Mouse (Mus musculus): Measurements from ENCODE around the gene Rhof. TPM values are rescaled to one million over a fixed set of nuclear protein-coding genes. Genes with fewer than 3 reads are reported as not detected.

Gene Rhof
- polyA plus RNA-seq, 1 experiment from 2014 or later, result 4.9 TPM

- Histone ChIP-seq H3K4me2 (no peak overlapping the region), H3K4me3 (no peak overlapping the region), H3K9ac (no peak overlapping the region), H3K27me3 (no peaks in the 10 kb centered on the region), H3K27ac (no peak overlapping the region), H3K36me3 (peaks cover 14% of the 10 kb centered on the region; the same call in 1 of the 2 replicates), H3K4me1 (no peaks in the 10 kb centered on the region), H3K9me3 (no peaks in the 10 kb centered on the region)
- WGBS, result 69% methylated on average over 8 of the region's 8 CpGs
- no peak for ATAC-seq (ENCODE audit: insufficient number of reproducible peaks, low FRiP score, low TSS enrichment, low read depth)
Measured at GRCm38 (mm10) chr5:123116080-123116479, 16.4 kb downstream of the Rhof start.

DNA sequence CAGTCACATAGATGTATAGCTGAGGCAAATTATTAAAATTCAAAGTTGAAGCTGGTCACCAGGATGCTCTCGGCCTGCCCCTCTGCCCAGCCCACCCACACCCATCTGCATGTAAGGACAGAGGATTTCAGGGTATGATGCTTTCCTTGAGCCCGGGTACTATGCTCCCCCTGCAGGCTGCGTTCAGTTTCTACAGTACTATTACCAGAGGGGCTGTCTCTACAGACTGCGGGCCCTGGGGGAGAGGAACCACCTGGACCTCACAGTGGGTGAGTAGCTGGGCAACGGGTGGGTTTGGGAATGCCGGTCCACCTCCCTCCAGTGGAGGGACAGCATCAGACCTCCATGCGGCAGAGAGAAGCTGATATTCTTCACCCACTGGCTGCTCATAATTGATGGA lies 17.6 kb downstream of the Rhof start:
- H3K4me3 ChIP-seq, result no peak overlapping the region
- H3K9me3 ChIP-seq, result no peaks in the 10 kb centered on the region
- peaks cover 14% of the 10 kb centered on the region; the same call in 1 of the 2 replicates for H3K36me3 ChIP-seq
- 37% methylated on average over 7 of the region's 7 CpGs for WGBS
- no peak for ATAC-seq (ENCODE audit: insufficient number of reproducible peaks, low FRiP score, low TSS enrichment, low read depth)
- H3K4me2 ChIP-seq, result no peak overlapping the region
- H3K4me1 ChIP-seq, result peaks cover 9% of the 10 kb centered on the region
- no peak overlapping the region for H3K27ac ChIP-seq
- H3K9ac ChIP-seq, result no peak overlapping the region
- H3K27me3 ChIP-seq, result no peaks in the 10 kb centered on the region

DNA sequence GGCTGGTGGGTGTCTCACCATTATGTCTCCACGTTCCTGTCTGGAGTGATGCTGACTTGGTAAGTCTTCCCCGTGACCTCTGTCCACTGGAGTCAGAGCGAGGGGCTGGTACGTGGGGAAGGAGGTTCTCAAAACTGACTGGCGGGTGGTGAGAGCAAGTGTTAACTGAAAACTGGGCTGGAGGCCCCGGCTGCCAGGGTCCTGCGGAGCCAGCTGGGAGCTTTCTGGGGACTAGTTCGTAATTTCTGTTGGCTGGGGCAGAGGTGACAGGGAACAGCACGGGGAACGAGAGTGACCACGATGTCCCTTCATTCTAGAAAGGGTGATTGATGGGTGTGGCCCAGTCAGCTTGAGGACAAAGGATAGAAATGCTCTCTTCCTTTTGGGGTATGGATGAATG lies 18.4 kb downstream of the Rhof start:
- Histone ChIP-seq H3K4me3 (no peak overlapping the region), H3K27me3 (no peaks in the 10 kb centered on the region), H3K4me2 (no peak overlapping the region), H3K9ac (no peak overlapping the region), H3K4me1 (peaks cover 15% of the 10 kb centered on the region), H3K36me3 (peaks cover 14% of the 10 kb centered on the region; the same call in 1 of the 2 replicates), H3K9me3 (no peaks in the 10 kb centered on the region), H3K27ac (no peak overlapping the region)
- ATAC-seq (ENCODE audit: insufficient number of reproducible peaks, low FRiP score, low TSS enrichment, low read depth), result no peak
- 64% methylated on average over 11 of the region's 11 CpGs for WGBS

- ATAC-seq (ENCODE audit: insufficient number of reproducible peaks, low FRiP score, low TSS enrichment, low read depth), result no peak
- Histone ChIP-seq H3K4me1 (peaks cover 17% of the 10 kb centered on the region), H3K27ac (0 out of 2 replicates have a peak overlapping the region, but pooled peaks have one; percentile 33), H3K4me3 (no peak overlapping the region), H3K9me3 (no peaks in the 10 kb centered on the region), H3K27me3 (no peaks in the 10 kb centered on the region), H3K36me3 (peaks cover 4% of the 10 kb centered on the region; the same call in 1 of the 2 replicates), H3K9ac (no peak overlapping the region), H3K4me2 (no peak overlapping the region)
- 25% methylated on average over 13 of the region's 13 CpGs for WGBS
Measured at GRCm38 (mm10) chr5:123110296-123110721, 22.2 kb downstream of the Rhof start.

- H3K9ac ChIP-seq, result no peak overlapping the region
- H3K9me3 ChIP-seq, result no peaks in the 10 kb centered on the region
- H3K4me3 ChIP-seq, result no peak overlapping the region
- H3K27me3 ChIP-seq, result no peaks in the 10 kb centered on the region
- H3K4me2 ChIP-seq, result peak overlapping the region; percentile 13; the same call in 1 of the 2 replicates
- peaks cover 17% of the 10 kb centered on the region for H3K4me1 ChIP-seq
- H3K27ac ChIP-seq, result peak overlapping the region; percentile 33; the same call in 1 of the 2 replicates
- H3K36me3 ChIP-seq, result peaks cover 2% of the 10 kb centered on the region; the same call in 1 of the 2 replicates
- 35% methylated on average over 13 of the region's 13 CpGs for WGBS
- no peak for ATAC-seq (ENCODE audit: insufficient number of reproducible peaks, low FRiP score, low TSS enrichment, low read depth)
Measured at GRCm38 (mm10) chr5:123109452-123110203, 22.9 kb downstream of the Rhof start.

- Histone ChIP-seq H3K9ac (no peak overlapping the region), H3K27ac (no peak overlapping the region), H3K27me3 (no peaks in the 10 kb centered on the region), H3K9me3 (no peaks in the 10 kb centered on the region), H3K36me3 (peaks cover 16% of the 10 kb centered on the region), H3K4me1 (peaks cover 12% of the 10 kb centered on the region), H3K4me2 (no peak overlapping the region), H3K4me3 (no peak overlapping the region)
- WGBS, result 82% methylated on average over 6 of the region's 6 CpGs
- ATAC-seq (ENCODE audit: insufficient number of reproducible peaks, low FRiP score, low TSS enrichment, low read depth), result no peak
Measured at GRCm38 (mm10) chr5:123104769-123105168, 27.7 kb downstream of the Rhof start.

GRCm38 (mm10) chr5:123103556-123103955 lies 28.9 kb downstream of the Rhof start:
- no peak overlapping the region for H3K27ac ChIP-seq
- peaks cover 5% of the 10 kb centered on the region; the same call in 1 of the 2 replicates for H3K4me1 ChIP-seq
- H3K27me3 ChIP-seq, result no peaks in the 10 kb centered on the region
- ATAC-seq (ENCODE audit: insufficient number of reproducible peaks, low FRiP score, low TSS enrichment, low read depth), result no peak
- no peaks in the 10 kb centered on the region for H3K9me3 ChIP-seq
- H3K4me2 ChIP-seq, result no peak overlapping the region
- WGBS, result 53% methylated on average over 8 of the region's 8 CpGs
- no peak overlapping the region for H3K4me3 ChIP-seq
- no peak overlapping the region for H3K9ac ChIP-seq
- H3K36me3 ChIP-seq, result peaks cover 24% of the 10 kb centered on the region

DNA sequence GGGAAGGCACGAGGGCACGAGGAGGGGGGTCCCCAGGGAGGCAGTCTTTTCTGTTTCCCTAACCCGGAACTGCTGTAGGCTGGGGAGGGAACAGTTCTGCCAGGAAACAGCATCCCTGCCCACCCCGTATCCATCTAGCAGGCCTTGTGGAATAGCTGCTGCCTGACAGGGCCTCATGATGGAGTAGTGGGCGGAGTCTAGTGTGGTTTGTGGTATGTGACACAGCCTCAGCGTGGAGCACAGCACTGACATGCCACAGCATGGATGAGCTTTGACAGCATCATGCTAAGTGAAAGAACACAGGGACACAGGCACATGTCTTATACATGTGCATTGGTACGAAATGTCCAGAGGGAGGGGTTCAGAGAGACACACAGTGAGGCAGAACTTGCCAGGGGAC lies 30.1 kb downstream of the Rhof start:
- Histone ChIP-seq H3K4me1 (peaks cover 5% of the 10 kb centered on the region; the same call in 1 of the 2 replicates), H3K9ac (no peak overlapping the region), H3K27ac (no peak overlapping the region), H3K36me3 (peaks cover 24% of the 10 kb centered on the region), H3K4me3 (no peak overlapping the region), H3K27me3 (no peaks in the 10 kb centered on the region), H3K4me2 (no peak overlapping the region), H3K9me3 (no peaks in the 10 kb centered on the region)
- WGBS, result 57% methylated on average over 7 of the region's 7 CpGs
- no peak for ATAC-seq (ENCODE audit: insufficient number of reproducible peaks, low FRiP score, low TSS enrichment, low read depth)

- peaks cover 22% of the 10 kb centered on the region; the same call in 1 of the 2 replicates for H3K36me3 ChIP-seq
- H3K4me3 ChIP-seq, result no peak overlapping the region
- ATAC-seq (ENCODE audit: insufficient number of reproducible peaks, low FRiP score, low TSS enrichment, low read depth), result no peak
- no peaks in the 10 kb centered on the region for H3K27me3 ChIP-seq
- H3K4me2 ChIP-seq, result no peak overlapping the region
- peaks cover 5% of the 10 kb centered on the region; the same call in 1 of the 2 replicates for H3K4me1 ChIP-seq
- no peak overlapping the region for H3K9ac ChIP-seq
- 79% methylated on average over 2 of the region's 2 CpGs for WGBS
- H3K27ac ChIP-seq, result no peak overlapping the region
- H3K9me3 ChIP-seq, result no peaks in the 10 kb centered on the region
Measured at GRCm38 (mm10) chr5:123098487-123098886, 34.0 kb downstream of the Rhof start.

GRCm38 (mm10) chr5:123096299-123096698 lies 36.2 kb downstream of the Rhof start:
- H3K27me3 ChIP-seq, result no peaks in the 10 kb centered on the region
- WGBS, result 89% methylated on average over 8 of the region's 8 CpGs
- H3K9ac ChIP-seq, result no peak overlapping the region
- no peaks in the 10 kb centered on the region for H3K9me3 ChIP-seq
- H3K27ac ChIP-seq, result no peak overlapping the region
- peaks cover 15% of the 10 kb centered on the region; the same call in 1 of the 2 replicates for H3K36me3 ChIP-seq
- H3K4me2 ChIP-seq, result no peak overlapping the region
- no peak overlapping the region for H3K4me3 ChIP-seq
- no peaks in the 10 kb centered on the region for H3K4me1 ChIP-seq
- ATAC-seq (ENCODE audit: insufficient number of reproducible peaks, low FRiP score, low TSS enrichment, low read depth), result no peak

- 77% methylated on average over 25 of the region's 25 CpGs for WGBS
- Histone ChIP-seq H3K9ac (no peak overlapping the region), H3K4me3 (no peak overlapping the region), H3K27me3 (no peaks in the 10 kb centered on the region), H3K27ac (no peak overlapping the region), H3K4me2 (no peak overlapping the region), H3K9me3 (no peaks in the 10 kb centered on the region), H3K36me3 (peaks cover 4% of the 10 kb centered on the region; the same call in 1 of the 2 replicates), H3K4me1 (no peaks in the 10 kb centered on the region)
- no peak for ATAC-seq (ENCODE audit: insufficient number of reproducible peaks, low FRiP score, low TSS enrichment, low read depth)
Measured at GRCm38 (mm10) chr5:123094238-123094991, 38.1 kb downstream of the Rhof start.
